Mouse (Mus musculus): Measurements from ENCODE around the gene Fam162b. TPM values are rescaled to one million over a fixed set of nuclear protein-coding genes. Genes with fewer than 3 reads are reported as not detected.

Fam162b gene
- polyA plus RNA-seq, 1 experiment from 2014 or later: 2.5 TPM

GRCm38 (mm10) chr10:51591574-51591973 lies 1.3 kb upstream of the Fam162b start:
- H3K27ac ChIP-seq: no peak overlapping the region
- H3K36me3 ChIP-seq: no peaks in the 10 kb centered on the region
- peaks cover 4% of the 10 kb centered on the region; the same call in 1 of the 2 replicates for H3K4me1 ChIP-seq
- WGBS: 91% methylated on average over 2 of the region's 2 CpGs
- peaks cover 23% of the 10 kb centered on the region for H3K27me3 ChIP-seq (ENCODE audit: insufficient read depth, poor library complexity, severe bottlenecking)
- DNase-seq (ENCODE audit: low spot score): no peak
- H3K9me3 ChIP-seq: no peaks in the 10 kb centered on the region
- H3K4me3 ChIP-seq: no peak overlapping the region

- Histone ChIP-seq H3K27me3 (ENCODE audit: insufficient read depth, poor library complexity, severe bottlenecking) (peaks cover 10% of the 10 kb centered on the region), H3K27ac (no peak overlapping the region), H3K36me3 (no peaks in the 10 kb centered on the region), H3K9me3 (no peaks in the 10 kb centered on the region), H3K4me1 (no peaks in the 10 kb centered on the region), H3K4me3 (no peak overlapping the region)
- DNase-seq (ENCODE audit: low spot score): no peak
These were observed 5.4 kb downstream of the Fam162b start for GRCm38 (mm10) chr10:51584919-51585318.

- no peaks in the 10 kb centered on the region for H3K36me3 ChIP-seq
- no peak overlapping the region for H3K27ac ChIP-seq
- no peaks in the 10 kb centered on the region for H3K4me1 ChIP-seq
- H3K27me3 ChIP-seq (ENCODE audit: insufficient read depth, poor library complexity, severe bottlenecking): peaks cover 4% of the 10 kb centered on the region
- DNase-seq (ENCODE audit: low spot score): no peak
- H3K4me3 ChIP-seq: no peak overlapping the region
- no peaks in the 10 kb centered on the region for H3K9me3 ChIP-seq
- WGBS: 74% methylated on average over 1 of the region's 1 CpGs
These were observed 5.9 kb downstream of the Fam162b start for GRCm38 (mm10) chr10:51584378-51584777.

GRCm38 (mm10) chr10:51571225-51571996 lies 18.9 kb downstream of the Fam162b start:
- Histone ChIP-seq H3K9me3 (no peaks in the 10 kb centered on the region), H3K4me3 (no peak overlapping the region), H3K36me3 (no peaks in the 10 kb centered on the region), H3K27me3 (ENCODE audit: insufficient read depth, poor library complexity, severe bottlenecking) (no peaks in the 10 kb centered on the region), H3K27ac (no peak overlapping the region), H3K4me1 (no peaks in the 10 kb centered on the region)
- DNase-seq (ENCODE audit: low spot score): no peak
- 71% methylated on average over 9 of the region's 9 CpGs for WGBS

- no peak for DNase-seq (ENCODE audit: low spot score)
- Histone ChIP-seq H3K36me3 (no peaks in the 10 kb centered on the region), H3K27me3 (ENCODE audit: insufficient read depth, poor library complexity, severe bottlenecking) (no peaks in the 10 kb centered on the region), H3K9me3 (no peaks in the 10 kb centered on the region), H3K4me3 (no peak overlapping the region), H3K27ac (no peak overlapping the region), H3K4me1 (no peaks in the 10 kb centered on the region)
- WGBS: 64% methylated on average over 1 of the region's 1 CpGs
These were observed 34.3 kb downstream of the Fam162b start for GRCm38 (mm10) chr10:51556005-51556404.

GRCm38 (mm10) chr10:51553348-51554123 lies 36.8 kb downstream of the Fam162b start:
- Histone ChIP-seq H3K4me3 (peak overlapping the region; percentile 64), H3K4me1 (no peaks in the 10 kb centered on the region), H3K36me3 (no peaks in the 10 kb centered on the region), H3K27ac (peak overlapping the region; percentile 80), H3K27me3 (ENCODE audit: insufficient read depth, poor library complexity, severe bottlenecking) (no peaks in the 10 kb centered on the region), H3K9me3 (no peaks in the 10 kb centered on the region)
- 1% methylated on average over 16 of the region's 16 CpGs for WGBS
- DNase-seq (ENCODE audit: low spot score): peak; percentile 78

Other genes with a start within 250 kb of the Fam162b start
- 0.67 TPM in 1 of 2 replicates, not detected in the other for gene Gm49339, start 109.9 kb downstream of the Fam162b start, polyA plus RNA-seq (2016; fragmentation: Nextera tagmentation; extraction: Ambion mirVana)
- gene Lilr4b, start 109.9 kb downstream of the Fam162b start, polyA plus RNA-seq (2016; fragmentation: Nextera tagmentation; extraction: Ambion mirVana): not detected in 2 replicates
- gene Lilrb4a, start 99.6 kb downstream of the Fam162b start, polyA plus RNA-seq (2016; fragmentation: Nextera tagmentation; extraction: Ambion mirVana): 0.21 and 0.36 TPM in 2 replicates
- gene Gprc6a, start 40.9 kb upstream of the Fam162b start, polyA plus RNA-seq (2016; fragmentation: Nextera tagmentation; extraction: Ambion mirVana): not detected in 2 replicates
- gene Rfx6, start 87.2 kb upstream of the Fam162b start, polyA plus RNA-seq (2016; fragmentation: Nextera tagmentation; extraction: Ambion mirVana): 0.68 TPM in 1 of 2 replicates, not detected in the other